Mouse (Mus musculus) embryonic facial prominence, embryonic 10.5 days (tissue): ENCODE results near the gene Gm4307. TPM values are rescaled to one million over a fixed set of nuclear protein-coding genes. Genes with fewer than 3 reads are reported as not detected.
"Not testable (repeated sequence)": the region's sequence is repeated elsewhere in the genome, so short reads cannot be mapped to it uniquely, and the experiment has no call there.

ENCODE experiments used
- DNase-seq: peaks from one replicate; pipeline ENCODE4 v3.0.0-alpha.2; 2017; ENCODE audit warnings: low spot score
- H3K27ac ChIP-seq: fragments of 300-500 bp; sonication (generic); replicated peaks from 2 replicates; pipeline ENCODE4 v1.5.1; 2016; ENCODE audit warnings: mild to moderate bottlenecking
- H3K27me3 ChIP-seq: fragments of 300-500 bp; sonication (generic); replicated peaks from 2 replicates; pipeline ENCODE4 v1.6.1; 2016; ENCODE audit warnings: low read depth, mild to moderate bottlenecking; ENCODE audit not compliant: poor library complexity, severe bottlenecking
- H3K36me3 ChIP-seq: fragments of 300-500 bp; sonication (generic); replicated peaks from 2 replicates; pipeline ENCODE4 v1.6.1; 2016; ENCODE audit warnings: mild to moderate bottlenecking, moderate library complexity
- H3K4me1 ChIP-seq: fragments of 300-500 bp; sonication (generic); 2 replicates; pipeline ENCODE4 v1.6.1; 2016
- H3K4me3 ChIP-seq: fragments of 300-500 bp; sonication (generic); 2 replicates; pipeline ENCODE4 v1.5.1; 2016; ENCODE audit warnings: mild to moderate bottlenecking, moderate library complexity
- H3K9me3 ChIP-seq: fragments of 300-500 bp; sonication (generic); 2 replicates; pipeline ENCODE4 v1.6.1; 2016; ENCODE audit warnings: mild to moderate bottlenecking
- WGBS: fragments of 180-500 bp; shearing (Covaris S2); methylation state at CpG from one replicate; pipeline ENCODE4 v1.1.7; 2016; 5-methylcytosine and 5-hydroxymethylcytosine counted together
- polyA plus RNA-seq: library from polyadenylated mRNA; unstranded; fragments of >200 nt; fragmentation: Nextera tagmentation; extraction: Ambion mirVana; gene quantifications from 2 replicates; pipeline ENCODE4 v1.2.1, GENCODE M21; 2016

Gm4307 gene
- polyA plus RNA-seq = not detected in 2 replicates

DNA sequence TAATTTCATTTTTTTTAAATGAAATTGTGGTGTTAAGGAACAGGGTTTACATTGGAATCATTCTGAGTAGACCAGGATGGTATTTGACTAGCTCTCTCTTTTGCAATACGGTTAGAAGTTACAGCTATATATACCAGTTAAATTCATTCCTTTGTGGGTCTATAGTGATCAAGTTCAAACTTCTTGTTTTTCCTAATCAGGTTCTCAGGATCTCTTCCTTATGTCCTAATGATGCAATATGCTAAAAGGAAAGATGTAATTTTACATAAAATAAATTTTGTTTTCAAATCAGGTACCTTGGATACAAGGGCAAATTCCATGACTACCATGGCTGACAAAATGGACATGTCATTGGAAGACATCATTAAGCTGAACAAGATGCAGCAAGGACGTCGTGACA is at the start of gene Gm4307:
Gm4307 (plus strand) TSS at position 301 of the 400 bp plus-strand sequence.
- H3K4me1 ChIP-seq, H3K36me3 ChIP-seq, H3K4me3 ChIP-seq, H3K27ac ChIP-seq, H3K9me3 ChIP-seq, DNase-seq, H3K27me3 ChIP-seq: not testable (repeated sequence)
- WGBS = no CpG with 5 or more reads among the region's 3 CpGs

DNA sequence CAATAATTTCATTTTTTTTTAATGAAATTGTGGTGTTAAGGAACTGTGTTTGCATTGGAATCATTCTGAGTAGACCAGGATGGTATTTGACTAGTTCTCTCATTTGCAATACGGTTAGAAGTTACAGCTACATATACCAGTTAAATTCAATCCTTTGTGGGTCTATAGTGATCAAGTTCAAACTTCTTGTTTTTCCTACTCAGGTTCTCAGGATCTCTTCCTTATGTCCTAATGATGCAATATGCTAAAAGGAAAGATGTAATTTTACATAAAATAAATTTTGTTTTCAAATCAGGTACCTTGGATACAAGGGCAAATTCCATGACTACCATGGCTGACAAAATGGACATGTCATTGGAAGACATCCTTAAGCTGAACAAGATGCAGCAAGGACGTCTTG is 25.8 kb upstream of the Gm4307 start, which contains the start of gene Gm4301:
Gm4301 (plus strand) TSS at position 301 of the 400 bp plus-strand sequence.
- H3K4me1 ChIP-seq, H3K27me3 ChIP-seq, DNase-seq, H3K9me3 ChIP-seq, H3K27ac ChIP-seq, H3K36me3 ChIP-seq, H3K4me3 ChIP-seq: not testable (repeated sequence)
- no CpG with 5 or more reads among the region's 2 CpGs for WGBS

GRCm38 (mm10) chr10:100340536-100340935 is 20.6 kb upstream of the Gm4307 start, which contains the start of gene Gm4302:
Gene Gm4302, plus strand, starts transcription at chr10:100340836.
- not testable (repeated sequence) for H3K9me3 ChIP-seq, H3K4me1 ChIP-seq, DNase-seq, H3K36me3 ChIP-seq, H3K4me3 ChIP-seq, H3K27ac ChIP-seq, H3K27me3 ChIP-seq
- no CpG with 5 or more reads among the region's 3 CpGs for WGBS

- WGBS = no CpG with 5 or more reads among the region's 3 CpGs
- not testable (repeated sequence) for H3K4me3 ChIP-seq, DNase-seq, H3K4me1 ChIP-seq, H3K27me3 ChIP-seq, H3K27ac ChIP-seq, H3K9me3 ChIP-seq, H3K36me3 ChIP-seq
Measured at GRCm38 (mm10) chr10:100345672-100346071, 15.5 kb upstream of the Gm4307 start, which contains the start of gene Gm4303. Gene Gm4303, plus strand, starts transcription at chr10:100345972.

GRCm38 (mm10) chr10:100350793-100351192 is 10.3 kb upstream of the Gm4307 start, which contains the start of gene Gm4305:
Gene Gm4305, plus strand, starts transcription at chr10:100351093.
- H3K27ac ChIP-seq, H3K27me3 ChIP-seq, H3K4me1 ChIP-seq, H3K36me3 ChIP-seq, DNase-seq, H3K9me3 ChIP-seq, H3K4me3 ChIP-seq: not testable (repeated sequence)
- no CpG with 5 or more reads among the region's 3 CpGs for WGBS

GRCm38 (mm10) chr10:100356841-100357240 is 4.3 kb upstream of the Gm4307 start:
- DNase-seq, H3K9me3 ChIP-seq, H3K4me3 ChIP-seq, H3K36me3 ChIP-seq, H3K4me1 ChIP-seq, H3K27me3 ChIP-seq, H3K27ac ChIP-seq: not testable (repeated sequence)
- WGBS = 80% methylated on average over 2 of the region's 2 CpGs

- not testable (repeated sequence) for H3K27me3 ChIP-seq, H3K9me3 ChIP-seq, H3K36me3 ChIP-seq, H3K4me1 ChIP-seq, H3K4me3 ChIP-seq, H3K27ac ChIP-seq, DNase-seq
- no CpG with 5 or more reads among the region's 2 CpGs for WGBS
Measured at GRCm38 (mm10) chr10:100382460-100382859, 21.3 kb downstream of the Gm4307 start, which contains the start of gene Gm4312. Gene Gm4312, minus strand, starts transcription at chr10:100382560.

DNA sequence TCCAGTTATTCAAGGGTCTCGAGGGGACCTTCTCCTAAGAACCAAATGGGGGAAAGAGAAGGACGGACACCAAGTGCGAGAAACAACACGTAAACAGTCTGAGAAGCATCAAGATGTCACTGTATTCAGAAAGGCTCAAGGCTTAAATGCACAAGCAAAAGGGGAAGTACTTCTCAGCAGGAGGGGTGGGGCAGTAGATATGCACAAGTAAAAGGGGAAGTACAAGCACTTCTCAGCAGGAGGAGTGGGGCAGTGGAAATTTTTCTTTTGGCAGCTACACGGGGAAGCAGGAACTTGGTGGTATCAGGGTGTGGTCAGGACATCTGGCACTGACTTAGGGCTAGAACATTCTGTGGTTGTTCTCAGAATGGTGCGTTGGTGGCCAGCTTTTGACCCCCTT is 41.2 kb downstream of the Gm4307 start:
- 86% methylated on average over 6 of the region's 6 CpGs for WGBS
- H3K27ac ChIP-seq, DNase-seq: not testable (repeated sequence)

More for the DNA sequence above, 41.2 kb downstream of the Gm4307 start:
- H3K4me1 ChIP-seq, H3K27me3 ChIP-seq, H3K9me3 ChIP-seq, H3K4me3 ChIP-seq, H3K36me3 ChIP-seq: not testable (repeated sequence)

Other genes starting within 250 kb of the Gm4307 start
- not detected in 2 replicates for gene Gm4301, start 25.7 kb upstream of the Gm4307 start, polyA plus RNA-seq
- gene Gm4302, start 20.5 kb upstream of the Gm4307 start, polyA plus RNA-seq = not detected in 2 replicates
- not detected in 2 replicates for gene Gm4303, start 15.4 kb upstream of the Gm4307 start, polyA plus RNA-seq
- gene Gm4305, start 10.2 kb upstream of the Gm4307 start, polyA plus RNA-seq = not detected in 2 replicates
- not detected in 2 replicates for gene Gm4312, start 21.2 kb downstream of the Gm4307 start, polyA plus RNA-seq
- gene Tmtc3, start 126.0 kb downstream of the Gm4307 start, polyA plus RNA-seq = 23.0 and 26.2 TPM in 2 replicates
- gene Cep290, start 126.2 kb downstream of the Gm4307 start, polyA plus RNA-seq = 6.2 and 6.3 TPM in 2 replicates
- 8.6 and 9.8 TPM in 2 replicates for gene 4930430F08Rik, start 229.1 kb downstream of the Gm4307 start, polyA plus RNA-seq
- gene 1700017N19Rik, start 229.1 kb downstream of the Gm4307 start, polyA plus RNA-seq = not detected in 2 replicates